Mouse (Mus musculus) embryonic facial prominence, embryonic 11.5 days (tissue): Measurements from ENCODE around the gene Mchr1. TPM values are rescaled to one million over a fixed set of nuclear protein-coding genes. Genes with fewer than 3 reads are reported as not detected.

Experiments used
- ATAC-seq: fragments of 200-750 bp; cut with Nextera tagmentation; replicated peaks from 2 replicates; pipeline ENCODE4 v1.8.0; 2017; ENCODE audit warnings: low read depth; ENCODE audit not compliant: insufficient number of reproducible peaks, low FRiP score, low TSS enrichment
- DNase-seq: peaks from one replicate; pipeline ENCODE4 v3.0.0-alpha.2; 2015; ENCODE audit warnings: low spot score
- H3K27ac ChIP-seq: fragments of 300-500 bp; sonication (generic); replicated peaks from 2 replicates; pipeline ENCODE4 v1.5.1; 2014; ENCODE audit warnings: mild to moderate bottlenecking, low read depth, low read length, control low read depth
- H3K27me3 ChIP-seq: fragments of 300-500 bp; sonication (generic); 2 replicates; pipeline ENCODE4 v1.6.1; 2014; ENCODE audit warnings: mild to moderate bottlenecking, low read length, moderate library complexity, mixed read lengths; ENCODE audit not compliant: control insufficient read depth, insufficient read depth
- H3K36me3 ChIP-seq: fragments of 300-500 bp; sonication (generic); replicated peaks from 2 replicates; pipeline ENCODE4 v1.6.1; 2014; ENCODE audit warnings: low read depth, mild to moderate bottlenecking, low read length, moderate library complexity, mixed read lengths; ENCODE audit not compliant: control insufficient read depth, insufficient read depth
- H3K4me1 ChIP-seq: fragments of 300-500 bp; sonication (generic); 2 replicates; pipeline ENCODE4 v1.6.1; 2014; ENCODE audit warnings: low read length, mixed read lengths; ENCODE audit not compliant: control insufficient read depth, insufficient read depth
- H3K4me2 ChIP-seq: fragments of 300-500 bp; sonication (generic); 2 replicates; pipeline ENCODE4 v1.6.1; 2014; ENCODE audit warnings: low read depth, mild to moderate bottlenecking, control low read depth, low read length, moderate library complexity
- H3K4me3 ChIP-seq: fragments of 300-500 bp; sonication (generic); 2 replicates; pipeline ENCODE4 v1.5.1; 2014; ENCODE audit warnings: low read depth, low read length, control low read depth
- H3K9ac ChIP-seq: fragments of 300-500 bp; sonication (generic); replicated peaks from 2 replicates; pipeline ENCODE4 v1.6.1; 2014; ENCODE audit warnings: mild to moderate bottlenecking, control low read depth, low read length
- H3K9me3 ChIP-seq: fragments of 300-500 bp; sonication (generic); replicated peaks from 2 replicates; pipeline ENCODE4 v1.6.1; 2016; ENCODE audit warnings: mild to moderate bottlenecking, low read length, inconsistent platforms, mixed read lengths; ENCODE audit not compliant: control insufficient read depth
- WGBS: fragments of 180-500 bp; shearing (Covaris S2); extraction: QIAGEN DNeasy Blood & Tissue Kit; methylation state at CpG from one replicate; pipeline ENCODE4 v1.1.7; 2014; 5-methylcytosine and 5-hydroxymethylcytosine counted together
- polyA plus RNA-seq: library from polyadenylated mRNA; unstranded; fragments of >200 nt; fragmentation: Nextera tagmentation; extraction: Ambion mirVana; gene quantifications from 2 replicates; pipeline ENCODE4 v1.2.1, GENCODE M21; 2014

Gene Mchr1
- polyA plus RNA-seq, 1 experiment from 2014 or later = 0.76 TPM

- Histone ChIP-seq H3K4me1 (no peaks in the 10 kb centered on the region), H3K27ac (no peak overlapping the region), H3K9ac (no peak overlapping the region), H3K4me3 (no peak overlapping the region), H3K4me2 (no peak overlapping the region), H3K9me3 (no peaks in the 10 kb centered on the region), H3K27me3 (no peaks in the 10 kb centered on the region), H3K36me3 (no peaks in the 10 kb centered on the region)
- WGBS = 94% methylated on average over 3 of the region's 3 CpGs
- DNase-seq = no peak
- ATAC-seq = no peak
These were observed 7.0 kb upstream of the Mchr1 start for GRCm38 (mm10) chr15:81228258-81228657.

- DNase-seq (no peak), ATAC-seq (no peak)
- WGBS = 82% methylated on average over 3 of the region's 3 CpGs
- Histone ChIP-seq H3K27me3 (no peaks in the 10 kb centered on the region), H3K9ac (no peak overlapping the region), H3K36me3 (no peaks in the 10 kb centered on the region), H3K9me3 (no peaks in the 10 kb centered on the region), H3K4me3 (no peak overlapping the region), H3K4me1 (no peaks in the 10 kb centered on the region), H3K27ac (no peak overlapping the region), H3K4me2 (no peak overlapping the region)
These were observed 5.5 kb upstream of the Mchr1 start for GRCm38 (mm10) chr15:81229791-81230190.

- Histone ChIP-seq H3K4me2 (no peak overlapping the region), H3K27ac (no peak overlapping the region), H3K9ac (no peak overlapping the region), H3K9me3 (no peaks in the 10 kb centered on the region), H3K4me3 (no peak overlapping the region), H3K4me1 (no peaks in the 10 kb centered on the region; the same call in 1 of the 2 replicates), H3K36me3 (no peaks in the 10 kb centered on the region), H3K27me3 (no peaks in the 10 kb centered on the region)
- DNase-seq = no peak
- no peak for ATAC-seq
- WGBS = 80% methylated on average over 7 of the region's 7 CpGs
These were observed 4.0 kb upstream of the Mchr1 start for GRCm38 (mm10) chr15:81231325-81231724.

- DNase-seq (no peak), ATAC-seq (no peak)
- Histone ChIP-seq H3K9me3 (no peaks in the 10 kb centered on the region), H3K4me3 (peak overlapping the region; percentile 38; the same call in 1 of the 2 replicates), H3K27me3 (peaks cover 5% of the 10 kb centered on the region; the same call in 1 of the 2 replicates), H3K9ac (0 out of 2 replicates have a peak overlapping the region, but pooled peaks have one; percentile 47), H3K4me1 (no peaks in the 10 kb centered on the region; the same call in 1 of the 2 replicates), H3K27ac (no peak overlapping the region), H3K36me3 (no peaks in the 10 kb centered on the region), H3K4me2 (peak overlapping the region; percentile 77)
- 1% methylated on average over 8 of the region's 8 CpGs for WGBS
These were observed 763 bp downstream of the Mchr1 start for GRCm38 (mm10) chr15:81236062-81236461.

- WGBS = 91% methylated on average over 18 of the region's 18 CpGs
- Histone ChIP-seq H3K27me3 (peaks cover 5% of the 10 kb centered on the region; the same call in 1 of the 2 replicates), H3K4me3 (no peak overlapping the region), H3K4me1 (no peaks in the 10 kb centered on the region; the same call in 1 of the 2 replicates), H3K4me2 (no peak overlapping the region), H3K9me3 (no peaks in the 10 kb centered on the region), H3K36me3 (no peaks in the 10 kb centered on the region), H3K9ac (no peak overlapping the region), H3K27ac (no peak overlapping the region)
- no peak for ATAC-seq
- no peak for DNase-seq
These were observed 2.2 kb downstream of the Mchr1 start for GRCm38 (mm10) chr15:81237471-81237870.

- Histone ChIP-seq H3K9me3 (no peaks in the 10 kb centered on the region), H3K4me2 (no peak overlapping the region), H3K4me1 (no peaks in the 10 kb centered on the region; the same call in 1 of the 2 replicates), H3K9ac (no peak overlapping the region), H3K36me3 (no peaks in the 10 kb centered on the region), H3K4me3 (no peak overlapping the region), H3K27me3 (peaks cover 5% of the 10 kb centered on the region; the same call in 1 of the 2 replicates), H3K27ac (no peak overlapping the region)
- peak; percentile 59 for DNase-seq
- 23% methylated on average over 7 of the region's 7 CpGs for WGBS
- ATAC-seq = no peak
These were observed 4.0 kb downstream of the Mchr1 start for GRCm38 (mm10) chr15:81239261-81239660.

- H3K4me2 ChIP-seq = no peak overlapping the region
- H3K27ac ChIP-seq = no peak overlapping the region
- no peak overlapping the region for H3K4me3 ChIP-seq
- no peak overlapping the region for H3K9ac ChIP-seq
- WGBS = 85% methylated on average over 13 of the region's 13 CpGs
- no peak for ATAC-seq
- H3K27me3 ChIP-seq = peaks cover 5% of the 10 kb centered on the region; the same call in 1 of the 2 replicates
- no peaks in the 10 kb centered on the region for H3K36me3 ChIP-seq
- no peaks in the 10 kb centered on the region; the same call in 1 of the 2 replicates for H3K4me1 ChIP-seq
- H3K9me3 ChIP-seq = no peaks in the 10 kb centered on the region
- no peak for DNase-seq
These were observed 4.6 kb downstream of the Mchr1 start for GRCm38 (mm10) chr15:81239794-81240343.

- Histone ChIP-seq H3K4me3 (no peak overlapping the region), H3K9me3 (no peaks in the 10 kb centered on the region), H3K27ac (no peak overlapping the region), H3K4me1 (no peaks in the 10 kb centered on the region), H3K27me3 (no peaks in the 10 kb centered on the region), H3K36me3 (no peaks in the 10 kb centered on the region), H3K4me2 (no peak overlapping the region), H3K9ac (no peak overlapping the region)
- ATAC-seq (no peak), DNase-seq (no peak)
- 81% methylated on average over 3 of the region's 3 CpGs for WGBS
These were observed 11.6 kb downstream of the Mchr1 start for GRCm38 (mm10) chr15:81246890-81247289.
